Mouse (Mus musculus): Measurements from ENCODE around the gene Rffl.
"Not testable (repeated sequence)": the region's sequence is repeated elsewhere in the genome, so short reads cannot be mapped to it uniquely, and the experiment has no call there.

The Rffl gene

GRCm38 (mm10) chr11:82845415-82846078 is 25.5 kb downstream of the Rffl start:
- DNase-seq (ENCODE audit: low spot score) = peak; percentile 79

DNA sequence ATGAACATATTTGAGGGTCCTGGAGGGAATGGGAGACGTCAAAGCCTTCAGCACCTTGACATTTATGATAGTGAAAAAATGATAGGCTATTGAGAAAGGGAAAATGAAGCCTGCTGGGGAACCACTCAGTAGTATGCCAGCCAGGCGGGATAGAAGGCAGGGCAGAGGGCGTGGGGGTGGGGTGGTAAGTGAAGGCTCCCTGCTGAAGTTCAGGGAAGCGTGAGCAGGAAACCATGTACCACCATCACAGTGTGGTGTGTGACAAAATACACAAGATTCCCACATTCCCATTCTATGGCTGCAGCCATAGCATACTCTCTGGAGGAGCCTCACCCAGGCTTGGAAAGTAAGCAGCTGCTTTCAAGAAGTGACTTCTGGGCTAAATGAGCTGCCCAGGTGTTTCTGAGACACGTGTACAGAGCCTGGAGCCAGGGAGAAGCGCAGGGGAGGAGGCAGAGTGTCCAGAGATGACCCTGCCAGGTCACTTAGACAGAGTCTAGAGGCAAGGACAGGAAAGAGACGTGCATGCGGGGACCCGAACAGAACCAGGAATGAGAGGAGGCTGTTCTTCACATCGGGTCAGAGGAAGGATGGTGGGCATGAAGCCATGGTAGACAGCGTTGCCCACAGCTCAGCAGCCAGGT is 26.1 kb downstream of the Rffl start:
- no peak for DNase-seq (ENCODE audit: low spot score)

DNA sequence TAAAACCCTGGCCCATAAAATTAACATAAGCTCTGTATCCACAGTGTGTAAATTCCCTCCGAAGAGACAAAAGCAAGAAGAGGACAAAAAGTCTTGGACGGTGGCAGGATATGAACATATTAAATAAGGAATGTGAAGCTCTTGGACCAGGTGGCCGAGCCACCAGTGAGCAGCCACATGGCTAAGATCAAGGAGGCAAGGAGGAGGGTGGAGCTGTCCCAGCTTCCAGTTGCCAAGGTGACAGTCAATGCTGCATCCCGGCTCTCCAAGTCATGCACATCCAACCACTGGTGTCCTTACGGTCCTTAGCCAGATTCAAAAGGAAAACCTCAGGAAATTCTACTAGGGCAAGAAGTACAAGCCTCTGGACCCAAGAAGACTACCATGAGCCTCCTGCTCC is 32.5 kb downstream of the Rffl start:
- no peak for DNase-seq (ENCODE audit: low spot score)

- DNase-seq (ENCODE audit: low spot score) = peak; percentile 13
These were observed 33.2 kb downstream of the Rffl start for GRCm38 (mm10) chr11:82837848-82838247.

GRCm38 (mm10) chr11:82837192-82837591 is 33.8 kb downstream of the Rffl start:
- DNase-seq (ENCODE audit: low spot score) = no peak

DNA sequence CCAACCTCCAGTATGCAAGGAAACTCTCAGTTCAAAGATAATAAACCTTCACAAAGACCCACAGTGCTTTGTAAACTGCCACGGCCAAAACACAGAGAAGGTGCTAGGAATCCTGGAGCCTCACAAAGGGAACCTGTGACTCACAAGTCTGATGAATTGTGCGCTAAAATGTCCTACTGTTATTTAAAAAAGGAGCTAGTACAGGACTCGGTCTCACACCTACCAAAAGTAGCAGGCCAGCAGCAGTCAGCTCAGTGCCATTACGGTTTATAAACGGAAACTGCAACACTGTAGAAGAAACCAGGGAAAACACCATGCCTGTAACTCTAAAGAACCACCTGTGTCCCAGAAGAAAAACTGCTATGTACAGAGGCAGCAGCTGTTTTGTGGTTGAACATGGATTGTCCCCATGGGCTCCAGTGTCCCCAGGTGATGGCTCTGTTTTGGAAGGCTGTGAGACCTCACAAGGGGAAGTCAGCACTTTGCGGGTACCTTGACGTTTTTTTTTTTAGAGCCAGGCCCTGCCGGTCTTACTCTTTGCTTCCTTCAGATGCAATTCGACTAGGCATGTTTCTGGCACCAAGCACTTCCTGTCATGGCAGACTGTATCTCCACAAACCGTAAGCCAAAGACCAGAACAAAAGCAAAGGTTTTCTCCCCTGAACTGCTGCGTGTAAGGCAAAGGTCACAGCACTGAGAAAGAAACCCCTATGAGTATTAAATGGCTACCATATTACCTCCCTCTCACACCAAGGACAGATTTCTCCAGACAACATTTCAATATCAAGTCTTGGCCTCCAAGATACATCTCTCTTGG is 35.2 kb downstream of the Rffl start:
- DNase-seq (ENCODE audit: low spot score) = no peak

- not testable (repeated sequence) for DNase-seq (ENCODE audit: low spot score)
These were observed 36.7 kb downstream of the Rffl start for GRCm38 (mm10) chr11:82834359-82834758.

- DNase-seq (ENCODE audit: low spot score) = no peak
These were observed 37.1 kb downstream of the Rffl start for GRCm38 (mm10) chr11:82833929-82834328.

DNA sequence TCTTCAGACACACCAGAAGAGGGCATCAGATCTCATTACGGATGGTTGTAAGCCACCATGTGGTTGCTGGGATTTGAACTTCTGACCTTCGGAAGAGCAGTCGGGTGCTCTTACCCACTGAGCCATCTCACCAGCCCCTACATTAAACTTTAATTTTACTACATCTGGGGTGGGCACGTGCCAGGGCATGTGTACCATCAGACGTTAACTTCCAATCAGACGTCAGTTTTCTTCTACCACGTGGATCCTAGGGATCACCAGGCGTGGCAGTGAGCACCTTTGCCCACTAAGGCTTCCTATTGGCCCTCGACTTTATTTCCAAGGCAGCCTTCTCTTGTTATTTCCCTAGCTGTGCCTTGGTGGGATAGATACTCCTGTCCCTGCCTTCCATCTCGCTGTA is 38.6 kb downstream of the Rffl start:
- not testable (repeated sequence) for DNase-seq (ENCODE audit: low spot score)

DNA sequence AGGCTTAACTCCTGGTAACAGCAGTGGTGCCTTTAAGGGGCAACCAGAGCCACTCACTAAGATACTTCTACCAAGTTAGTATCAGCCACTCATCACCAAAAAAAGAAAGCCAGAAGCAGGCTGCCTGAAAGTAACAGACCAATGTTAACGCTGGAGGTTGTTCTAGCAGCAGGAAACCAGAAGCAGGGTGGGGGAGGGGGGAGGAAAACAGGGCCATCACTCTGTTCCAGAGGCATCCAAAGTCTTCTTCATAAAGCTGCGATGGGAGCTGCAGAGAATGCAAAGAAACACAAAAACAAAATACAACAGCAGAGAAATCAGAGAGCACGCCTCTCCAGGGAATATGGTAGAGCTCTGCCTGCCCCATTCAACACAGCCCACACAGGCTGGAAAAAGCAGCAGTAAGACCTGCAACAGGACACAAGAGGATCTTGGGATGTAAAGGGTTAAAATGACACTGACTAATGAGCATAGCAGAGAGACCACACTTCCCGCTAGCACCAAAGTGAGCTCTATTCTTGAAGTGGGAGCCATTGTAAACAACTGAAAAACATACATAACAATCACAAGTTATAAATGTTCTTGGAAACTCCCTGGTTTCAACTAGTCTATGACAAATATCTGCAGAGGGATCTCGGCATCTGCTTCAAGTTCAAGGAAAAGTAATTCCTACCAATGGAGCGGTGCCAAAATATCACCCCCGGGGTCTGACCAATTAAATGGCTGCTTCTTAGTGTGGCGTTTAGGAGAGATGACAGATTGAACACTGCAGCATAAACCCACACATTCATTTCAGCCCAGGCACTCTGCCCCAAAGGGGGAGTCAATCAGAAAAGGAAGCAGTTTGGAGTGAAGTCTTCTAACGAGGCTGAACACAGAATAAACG is 39.8 kb downstream of the Rffl start:
- peak; percentile 61 for DNase-seq (ENCODE audit: low spot score)

- DNase-seq (ENCODE audit: low spot score) = no peak
These were observed 44.2 kb downstream of the Rffl start for GRCm38 (mm10) chr11:82826818-82827217.

DNA sequence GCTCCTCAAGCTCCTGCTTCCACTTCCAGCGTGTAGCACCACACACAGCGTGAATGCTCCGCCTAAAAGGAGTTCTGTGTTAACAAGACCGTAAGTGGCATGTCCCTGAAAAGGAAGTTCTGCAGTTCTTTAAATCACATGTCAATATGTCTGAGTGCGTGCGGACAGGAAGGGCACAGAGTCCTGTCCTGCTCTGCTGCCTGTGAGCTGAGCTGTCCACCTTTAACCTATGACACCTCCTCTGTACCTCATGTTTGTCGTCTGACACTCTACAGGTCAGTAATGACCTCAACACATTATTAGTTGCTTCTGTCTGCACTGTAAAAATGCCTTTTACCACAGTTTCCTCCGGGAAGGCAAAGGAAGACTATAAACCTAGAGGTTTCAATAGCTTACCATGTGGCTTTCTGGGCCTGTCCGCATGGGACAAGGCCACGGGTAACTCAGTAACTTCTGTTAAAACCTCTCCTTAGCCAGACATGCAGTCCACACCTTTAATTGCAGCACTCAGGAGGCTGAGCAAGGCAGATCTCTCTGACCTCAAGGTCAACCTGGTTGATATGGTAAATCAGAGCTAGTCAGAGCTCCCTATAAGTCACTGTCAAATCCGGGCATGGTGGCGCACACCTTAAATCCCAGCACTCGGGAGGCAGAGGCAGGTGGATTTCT is 50.1 kb downstream of the Rffl start:
- DNase-seq (ENCODE audit: low spot score) = no peak

DNA sequence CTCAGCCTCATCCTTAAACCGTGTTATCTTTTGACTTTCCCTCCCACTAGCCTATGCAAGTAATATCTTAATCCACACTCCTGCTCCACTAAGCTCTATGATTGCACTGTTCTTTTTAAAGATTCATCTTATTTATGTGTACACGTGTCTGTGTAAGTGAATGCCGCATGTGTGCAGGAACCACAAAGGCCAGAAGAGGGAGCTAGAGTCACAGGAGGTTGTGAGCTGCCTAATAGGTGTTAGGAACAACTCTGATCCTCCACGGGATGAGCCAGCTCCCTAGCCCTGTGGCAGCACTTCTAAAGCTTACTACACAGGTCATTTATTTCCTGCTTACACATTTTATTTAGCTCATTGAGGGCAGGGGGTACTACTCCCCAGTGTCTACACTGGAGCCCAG is 51.7 kb downstream of the Rffl start:
- DNase-seq (ENCODE audit: low spot score) = peak; percentile 83

DNA sequence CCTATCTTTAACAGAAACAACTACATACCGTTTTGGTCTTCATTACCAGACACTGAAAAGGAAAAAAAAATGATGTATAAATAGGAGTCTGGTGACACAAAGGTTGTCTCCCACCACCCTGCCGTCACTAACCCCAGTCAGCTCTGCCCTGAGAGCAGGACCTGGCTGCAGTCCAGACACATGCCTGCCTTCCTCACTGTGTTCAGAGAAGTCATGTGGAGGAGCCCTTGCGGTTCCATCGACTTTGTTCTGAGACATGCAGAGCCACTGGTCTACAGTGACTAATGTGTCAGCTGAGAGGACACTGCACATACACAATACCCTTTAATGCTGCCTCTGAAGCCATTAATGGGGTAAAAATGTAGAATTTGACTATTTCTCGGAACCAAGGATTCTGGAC is 62.5 kb downstream of the Rffl start:
- DNase-seq (ENCODE audit: low spot score) = no peak

DNA sequence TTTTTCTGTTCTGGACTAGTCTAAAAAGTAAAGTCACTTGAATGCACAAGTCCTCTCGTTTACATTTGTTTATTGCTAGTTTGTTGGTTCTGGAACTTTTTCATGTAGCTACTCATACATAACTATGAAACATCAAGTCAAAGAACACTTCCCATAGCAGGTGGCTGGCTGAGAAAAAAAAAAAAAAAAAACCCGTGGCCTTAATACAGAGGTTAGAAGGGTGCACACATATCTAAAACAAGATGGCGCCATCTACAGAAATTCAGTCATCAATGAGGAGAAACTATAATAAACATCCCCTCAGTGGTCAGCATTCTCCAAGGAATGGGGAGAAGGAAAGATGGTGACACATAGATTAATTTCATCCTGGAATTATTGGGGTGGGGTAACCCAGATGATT is 63.6 kb downstream of the Rffl start:
- DNase-seq (ENCODE audit: low spot score) = no peak

- DNase-seq (ENCODE audit: low spot score) = no peak
These were observed 64.4 kb downstream of the Rffl start for GRCm38 (mm10) chr11:82806656-82807055.

GRCm38 (mm10) chr11:82783453-82783852 is 87.6 kb downstream of the Rffl start:
- DNase-seq (ENCODE audit: low spot score) = no peak

DNA sequence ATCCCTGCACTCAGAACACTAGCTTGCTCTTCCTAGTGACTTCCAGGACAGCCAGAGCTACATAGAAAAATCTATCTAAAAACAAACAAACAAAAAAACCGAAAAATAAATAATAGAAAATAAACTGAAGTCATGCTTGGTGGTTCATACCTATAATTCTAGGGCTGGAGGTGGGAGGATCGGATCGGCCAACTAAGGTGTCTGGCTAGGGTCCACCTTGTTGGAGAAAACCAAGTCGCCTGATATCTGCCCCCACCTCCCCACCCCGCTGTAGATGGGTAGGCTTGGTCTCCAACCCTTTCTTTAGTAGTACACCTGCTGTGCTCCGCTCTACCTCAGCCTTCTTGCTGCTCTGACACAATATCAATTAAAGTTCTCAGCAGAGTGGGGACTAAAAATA is 88.8 kb downstream of the Rffl start:
- no peak for DNase-seq (ENCODE audit: low spot score)

GRCm38 (mm10) chr11:82780983-82781903 is 89.8 kb downstream of the Rffl start, which contains the start of gene Lig3:
Lig3 (plus strand) TSS chr11:82781108.
- DNase-seq (ENCODE audit: low spot score) = peak; percentile 96

- no peak for DNase-seq (ENCODE audit: low spot score)
These were observed 90.9 kb downstream of the Rffl start for GRCm38 (mm10) chr11:82780134-82780533.

All from embryo, embryonic 10 days (tissue).